ENCODE assay signal across 26 mouse cellular contexts in the genomic region with DNA sequence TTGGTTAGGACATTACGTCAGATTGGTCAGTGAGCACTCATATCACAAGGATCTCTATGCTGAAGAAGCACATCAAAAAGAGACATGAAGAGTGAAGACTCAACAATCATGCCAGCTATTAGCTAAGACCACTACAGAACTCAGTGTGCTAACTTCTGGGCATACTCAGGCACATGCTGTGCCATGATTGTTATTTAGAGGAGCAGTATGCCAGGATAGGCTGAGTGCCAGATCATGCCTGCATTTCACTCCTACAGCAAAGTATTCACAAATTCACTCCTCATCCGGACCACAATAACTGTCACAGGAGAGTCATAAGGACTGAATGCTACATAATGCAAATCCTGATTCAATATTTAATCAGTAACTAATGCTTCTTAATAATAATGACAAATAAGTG.
DNase-seq lines count a peak whose midpoint lies in the region; ATAC-seq and TF ChIP-seq lines count a peak whose summit lies in the region.
"Had no signal": no experiment of that assay in that cellular context is flagged by ENCODE, and none has a peak within 500 bp of the region (broad histone marks: within the 10 kb centered on the region; RNA-seq: fewer than 3 reads in every experiment).

No protein-coding gene starts in this region.

- intact Hi-C loops in heart, postnatal 25 days (cut with DNase I): no loop called here

- peak; percentile 26 to 43 for DNase-seq in cerebellum, postnatal 10 days
- DNase-seq in cerebellum, adult 11 months: no peak
- peak; percentile 1 to 12 for DNase-seq in heart, adult 18-20 months
- DNase-seq in heart, postnatal 25 days (ENCODE audit: low spot score): no peak
- peak; percentile 18 for DNase-seq in midbrain, postnatal 0 days (ENCODE audit: low spot score)
- peak; percentile 16 for DNase-seq in layer of hippocampus, adult 9-11 months
- DNase-seq: adrenal gland, postnatal 10 days; cerebellum, adult 9-10 months; gastrocnemius, postnatal 14 days; heart, adult 2 months; heart, postnatal 14 days; kidney, adult 18-20 months; kidney, postnatal 4 days; liver, embryonic 13.5 days; lung, embryonic 14.5 days; spleen, adult 18-20 months; thymus, adult 18-20 months; thymus, postnatal 36 days had no signal

- no peaks in the 10 kb centered on the region for H3K27me3 ChIP-seq in midbrain, postnatal 0 days (ENCODE audit: insufficient read depth, low read length)
- no peaks in the 10 kb centered on the region for H3K27me3 ChIP-seq in midbrain, embryonic 16.5 days (ENCODE audit: control insufficient read depth, insufficient read depth, low read depth, low read length)
- H3K27me3 ChIP-seq: heart, embryonic 13.5 days; hindbrain, embryonic 12.5 days; liver, embryonic 13.5 days; midbrain, embryonic 13.5 days; neural tube, embryonic 13.5 days had no signal

- no peak for ATAC-seq in midbrain, postnatal 0 days (ENCODE audit: low FRiP score)
- ATAC-seq in midbrain, embryonic 16.5 days: no peak
- ATAC-seq: inflammation-experienced regulatory T-cells, adult 6 months; midbrain, embryonic 13.5 days had no signal

- H3K4me1 ChIP-seq in midbrain, postnatal 0 days (ENCODE audit: insufficient read depth, low read length): no peaks in the 10 kb centered on the region
- no peaks in the 10 kb centered on the region for H3K4me1 ChIP-seq in midbrain, embryonic 16.5 days (ENCODE audit: control insufficient read depth, insufficient read depth, low read length)
- H3K4me1 ChIP-seq: heart, embryonic 13.5 days; hindbrain, embryonic 12.5 days; liver, embryonic 13.5 days; midbrain, embryonic 13.5 days had no signal

- H3K4me2 ChIP-seq in midbrain, postnatal 0 days (ENCODE audit: low read depth, low read length, poor library complexity, severe bottlenecking): no peak overlapping the region
- no peak overlapping the region for H3K4me2 ChIP-seq in midbrain, embryonic 16.5 days (ENCODE audit: low read length)
- H3K4me2 ChIP-seq: heart, embryonic 13.5 days; hindbrain, embryonic 12.5 days; liver, embryonic 13.5 days; lung, embryonic 14.5 days; midbrain, embryonic 13.5 days; neural tube, embryonic 13.5 days had no signal

- no peak overlapping the region for H3K27ac ChIP-seq in midbrain, postnatal 0 days (ENCODE audit: low read depth, low read length)
- H3K27ac ChIP-seq in midbrain, embryonic 16.5 days (ENCODE audit: low read length): no peak overlapping the region
- H3K27ac ChIP-seq: embryonic facial prominence, embryonic 10.5 days; heart, adult 2 months; heart, embryonic 13.5 days; hindbrain, embryonic 12.5 days; liver, embryonic 13.5 days; midbrain, embryonic 13.5 days; neural tube, embryonic 13.5 days had no signal

- H3K4me3 ChIP-seq in midbrain, postnatal 0 days (ENCODE audit: low read depth, low read length): no peak overlapping the region
- H3K4me3 ChIP-seq in midbrain, embryonic 16.5 days (ENCODE audit: low read depth, low read length): no peak overlapping the region
- H3K4me3 ChIP-seq: embryonic facial prominence, embryonic 10.5 days; heart, adult 2 months; heart, embryonic 13.5 days; hindbrain, embryonic 12.5 days; liver, embryonic 13.5 days; midbrain, embryonic 13.5 days; myocyte; neural tube, embryonic 13.5 days had no signal

- TF ChIP-seq CTCF in midbrain, postnatal 0 days (IDR thresholded peaks at IDR 0.05): no peak

- no peaks in the 10 kb centered on the region for H3K36me3 ChIP-seq in midbrain, postnatal 0 days (ENCODE audit: insufficient read depth, low read length)
- no peaks in the 10 kb centered on the region for H3K36me3 ChIP-seq in midbrain, embryonic 16.5 days (ENCODE audit: control insufficient read depth, insufficient read depth, low read length)
- H3K36me3 ChIP-seq: embryonic facial prominence, embryonic 10.5 days; heart, embryonic 13.5 days; hindbrain, embryonic 12.5 days; liver, embryonic 13.5 days; midbrain, embryonic 13.5 days; neural tube, embryonic 13.5 days had no signal

- H3K9me3 ChIP-seq in midbrain, postnatal 0 days (ENCODE audit: low read length): no peaks in the 10 kb centered on the region
- no peaks in the 10 kb centered on the region for H3K9me3 ChIP-seq in midbrain, embryonic 16.5 days (replicated peaks; ENCODE audit: control insufficient read depth, low read length, poor library complexity, severe bottlenecking)
- H3K9me3 ChIP-seq: embryonic facial prominence, embryonic 10.5 days; heart, embryonic 13.5 days; hindbrain, embryonic 12.5 days; liver, embryonic 13.5 days; midbrain, embryonic 13.5 days; neural tube, embryonic 13.5 days had no signal

- 86% methylated on average over 2 of the region's 2 CpGs for WGBS in midbrain, postnatal 0 days
- WGBS in midbrain, embryonic 16.5 days: 83% methylated on average over 2 of the region's 2 CpGs

- H3K9ac ChIP-seq in midbrain, postnatal 0 days (replicated peaks; ENCODE audit: low read length, poor library complexity, severe bottlenecking): no peak overlapping the region
- no peak overlapping the region for H3K9ac ChIP-seq in midbrain, embryonic 16.5 days (ENCODE audit: low read depth, low read length)
- H3K9ac ChIP-seq: heart, embryonic 13.5 days; hindbrain, embryonic 12.5 days; liver, embryonic 13.5 days; lung, embryonic 14.5 days; midbrain, embryonic 13.5 days; neural tube, embryonic 13.5 days had no signal

Comparison
In these comparisons a context has a peak if more than half of its experiments do, and no peak if none do; other contexts are left out.
1. DNase-seq: peak in cerebellum, postnatal 10 days (2 of 2), heart, adult 18-20 months (2 of 2), midbrain, postnatal 0 days (single experiment) and layer of hippocampus, adult 9-11 months (single experiment); none in cerebellum, adult 11 months (single experiment) and heart, postnatal 25 days (single experiment).